Mouse (Mus musculus) small intestine, adult 2 months (tissue): ENCODE data around the gene Unc5b.

Experiments used
- CTCF ChIP-seq: fragments of 200-500 bp; IDR thresholded peaks from 2 replicates; pipeline ENCODE4 v1.5.1; 2012; ENCODE audit warnings: low read depth, mild to moderate bottlenecking, control low read depth, inconsistent platforms, low read length, moderate library complexity, mixed read lengths; ENCODE audit not compliant: insufficient replicate concordance, insufficient read length; ENCODE audit errors: extremely low read depth
- POLR2A ChIP-seq: fragments of 200-500 bp; IDR thresholded peaks from 2 replicates; pipeline ENCODE4 v1.6.1; 2012; ENCODE audit warnings: low read depth, mild to moderate bottlenecking, control low read depth, inconsistent platforms, low read length, moderate library complexity

DNA sequence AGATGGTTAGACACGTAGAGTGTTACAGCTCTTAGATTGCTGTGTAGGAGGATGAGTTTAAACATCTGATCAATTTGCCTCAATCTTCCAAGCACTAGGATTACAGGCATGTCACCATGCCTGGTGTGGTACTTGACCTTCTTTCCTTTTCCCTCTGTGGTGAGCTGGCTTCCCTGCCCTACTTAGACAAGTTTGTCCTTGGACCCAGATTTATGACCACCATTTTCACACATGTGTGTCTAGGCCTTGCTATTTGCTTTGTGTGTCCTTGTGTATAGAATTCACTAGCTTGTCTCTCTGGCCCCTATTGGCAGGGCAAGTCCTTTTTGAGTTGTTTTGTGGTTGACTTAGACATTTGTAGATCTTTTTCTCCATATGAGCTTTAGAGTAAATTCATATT is 43.6 kb upstream of the Unc5b start:
- no peak for TF ChIP-seq CTCF
- no peak for TF ChIP-seq POLR2A
